Mouse (Mus musculus): ENCODE results near the gene Fsd1l. TPM values are rescaled to one million over a fixed set of nuclear protein-coding genes. Genes with fewer than 3 reads are reported as not detected.
"Not testable (repeated sequence)": the region's sequence is repeated elsewhere in the genome, so short reads cannot be mapped to it uniquely, and the experiment has no call there.

Gene Fsd1l
- polyA plus RNA-seq, 1 experiment from 2014 or later: 3.7 TPM

DNA sequence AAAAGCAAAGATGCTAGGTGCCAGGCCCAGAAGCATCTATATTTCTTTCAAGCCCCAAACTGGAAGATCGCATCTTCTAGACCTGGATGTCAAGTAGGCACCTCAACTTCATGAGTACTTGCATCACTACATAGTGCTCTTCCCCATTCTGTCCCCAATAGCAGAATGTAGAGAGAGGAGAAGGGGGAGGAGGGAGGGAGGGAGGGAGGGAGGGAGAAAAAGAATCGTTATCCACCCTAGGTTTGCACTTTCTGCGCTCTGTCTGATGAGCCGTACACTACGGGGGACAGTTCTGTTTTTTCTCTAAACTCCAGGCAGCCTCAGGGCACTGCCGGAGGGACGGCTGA is 82.4 kb downstream of the Fsd1l start, which contains the start of gene Fktn:
Gene Fktn, plus strand, starts transcription at position 295 of the 347 bp plus-strand sequence.
- no peaks in the 10 kb centered on the region for H3K27me3 ChIP-seq (replicated peaks; ENCODE audit: control insufficient read depth, insufficient read depth, low read length)
- H3K27ac ChIP-seq (ENCODE audit: low read depth, low read length): peak within 1 kb of the TSS; percentile 54; the same call in 1 of the 2 replicates
- H3K4me1 ChIP-seq (replicated peaks; ENCODE audit: control insufficient read depth, insufficient read depth, low read length): no peaks in the 10 kb centered on the region
- peak within 1 kb of the TSS; percentile 84 for H3K9ac ChIP-seq (ENCODE audit: low read depth, low read length)
- peak within 1 kb of the TSS; percentile 86 for H3K4me2 ChIP-seq
- ATAC-seq (replicated peaks; ENCODE audit: low FRiP score): peak; percentile 72
- DNase-seq (ENCODE audit: low spot score): no peak
- no peaks in the 10 kb centered on the region for H3K9me3 ChIP-seq (ENCODE audit: control insufficient read depth, low read length)
- no peaks in the 10 kb centered on the region for H3K36me3 ChIP-seq (ENCODE audit: control insufficient read depth, insufficient read depth, low read length)
- 15% methylated on average over 7 of the region's 7 CpGs for WGBS
- H3K4me3 ChIP-seq (ENCODE audit: low read depth, low read length): peak within 1 kb of the TSS; percentile 81

- peak overlapping the region; percentile 84 for H3K9ac ChIP-seq (ENCODE audit: low read depth, low read length)
- H3K27me3 ChIP-seq (replicated peaks; ENCODE audit: control insufficient read depth, insufficient read depth, low read length): no peaks in the 10 kb centered on the region
- WGBS: 3% methylated on average over 58 of the region's 58 CpGs
- H3K36me3 ChIP-seq (ENCODE audit: control insufficient read depth, insufficient read depth, low read length): no peaks in the 10 kb centered on the region
- DNase-seq (ENCODE audit: low spot score): peak; percentile 87
- peak overlapping the region; percentile 81 for H3K4me3 ChIP-seq (ENCODE audit: low read depth, low read length)
- ATAC-seq (replicated peaks; ENCODE audit: low FRiP score): peak; percentile 88
- no peaks in the 10 kb centered on the region for H3K4me1 ChIP-seq (replicated peaks; ENCODE audit: control insufficient read depth, insufficient read depth, low read length)
- no peaks in the 10 kb centered on the region for H3K9me3 ChIP-seq (ENCODE audit: control insufficient read depth, low read length)
- peak overlapping the region; percentile 54; the same call in 1 of the 2 replicates for H3K27ac ChIP-seq (ENCODE audit: low read depth, low read length)
- peak overlapping the region; percentile 86 for H3K4me2 ChIP-seq
Observed at GRCm38 (mm10) chr4:53714051-53714814, 83.0 kb downstream of the Fsd1l start.

GRCm38 (mm10) chr4:53715977-53716376 is 84.7 kb downstream of the Fsd1l start:
- H3K4me3 ChIP-seq (ENCODE audit: low read depth, low read length): no peak overlapping the region
- H3K4me2 ChIP-seq: no peak overlapping the region
- DNase-seq (ENCODE audit: low spot score) (no peak), ATAC-seq (replicated peaks; ENCODE audit: low FRiP score) (no peak)
- H3K4me1 ChIP-seq (replicated peaks; ENCODE audit: control insufficient read depth, insufficient read depth, low read length): no peaks in the 10 kb centered on the region
- no peak overlapping the region for H3K9ac ChIP-seq (ENCODE audit: low read depth, low read length)
- H3K9me3 ChIP-seq (ENCODE audit: control insufficient read depth, low read length): no peaks in the 10 kb centered on the region
- no peaks in the 10 kb centered on the region for H3K36me3 ChIP-seq (ENCODE audit: control insufficient read depth, insufficient read depth, low read length)
- H3K27ac ChIP-seq (ENCODE audit: low read depth, low read length): no peak overlapping the region
- no peaks in the 10 kb centered on the region for H3K27me3 ChIP-seq (replicated peaks; ENCODE audit: control insufficient read depth, insufficient read depth, low read length)

GRCm38 (mm10) chr4:53717546-53717945 is 86.3 kb downstream of the Fsd1l start:
- Histone ChIP-seq H3K4me1 (replicated peaks; ENCODE audit: control insufficient read depth, insufficient read depth, low read length) (no peaks in the 10 kb centered on the region), H3K36me3 (ENCODE audit: control insufficient read depth, insufficient read depth, low read length) (no peaks in the 10 kb centered on the region), H3K9me3 (ENCODE audit: control insufficient read depth, low read length) (no peaks in the 10 kb centered on the region), H3K27me3 (replicated peaks; ENCODE audit: control insufficient read depth, insufficient read depth, low read length) (no peaks in the 10 kb centered on the region), H3K4me3 (ENCODE audit: low read depth, low read length) (no peak overlapping the region), H3K27ac (ENCODE audit: low read depth, low read length) (no peak overlapping the region), H3K4me2 (no peak overlapping the region), H3K9ac (ENCODE audit: low read depth, low read length) (no peak overlapping the region)
- 71% methylated on average over 4 of the region's 4 CpGs for WGBS
- no peak for DNase-seq (ENCODE audit: low spot score)
- ATAC-seq (replicated peaks; ENCODE audit: low FRiP score): no peak

- H3K27ac ChIP-seq (ENCODE audit: low read depth, low read length): no peak overlapping the region
- no peak for DNase-seq (ENCODE audit: low spot score)
Observed at GRCm38 (mm10) chr4:53718261-53718660, 87.0 kb downstream of the Fsd1l start.

GRCm38 (mm10) chr4:53722506-53722905 is 91.2 kb downstream of the Fsd1l start:
- DNase-seq (ENCODE audit: low spot score) (no peak), ATAC-seq (replicated peaks; ENCODE audit: low FRiP score) (no peak)
- Histone ChIP-seq H3K9ac (ENCODE audit: low read depth, low read length) (no peak overlapping the region), H3K4me2 (no peak overlapping the region), H3K27ac (ENCODE audit: low read depth, low read length) (no peak overlapping the region), H3K4me3 (ENCODE audit: low read depth, low read length) (no peak overlapping the region), H3K4me1 (replicated peaks; ENCODE audit: control insufficient read depth, insufficient read depth, low read length) (no peaks in the 10 kb centered on the region), H3K36me3 (ENCODE audit: control insufficient read depth, insufficient read depth, low read length) (no peaks in the 10 kb centered on the region), H3K27me3 (replicated peaks; ENCODE audit: control insufficient read depth, insufficient read depth, low read length) (no peaks in the 10 kb centered on the region), H3K9me3 (ENCODE audit: control insufficient read depth, low read length) (no peaks in the 10 kb centered on the region)
- 90% methylated on average over 4 of the region's 4 CpGs for WGBS

More at GRCm38 (mm10) chr4:53718261-53718660, 87.0 kb downstream of the Fsd1l start:
- Histone ChIP-seq H3K9ac (ENCODE audit: low read depth, low read length) (no peak overlapping the region), H3K4me3 (ENCODE audit: low read depth, low read length) (no peak overlapping the region), H3K9me3 (ENCODE audit: control insufficient read depth, low read length) (no peaks in the 10 kb centered on the region), H3K4me1 (replicated peaks; ENCODE audit: control insufficient read depth, insufficient read depth, low read length) (no peaks in the 10 kb centered on the region), H3K4me2 (no peak overlapping the region), H3K36me3 (ENCODE audit: control insufficient read depth, insufficient read depth, low read length) (no peaks in the 10 kb centered on the region), H3K27me3 (replicated peaks; ENCODE audit: control insufficient read depth, insufficient read depth, low read length) (no peaks in the 10 kb centered on the region)
- ATAC-seq (replicated peaks; ENCODE audit: low FRiP score): no peak
- WGBS: 72% methylated on average over 5 of the region's 5 CpGs

- not testable (repeated sequence) for H3K9me3 ChIP-seq (ENCODE audit: control insufficient read depth, low read length); H3K4me3 ChIP-seq (ENCODE audit: low read depth, low read length); H3K36me3 ChIP-seq (ENCODE audit: control insufficient read depth, insufficient read depth, low read length); H3K27ac ChIP-seq (ENCODE audit: low read depth, low read length); H3K4me1 ChIP-seq (replicated peaks; ENCODE audit: control insufficient read depth, insufficient read depth, low read length); ATAC-seq (replicated peaks; ENCODE audit: low FRiP score); H3K9ac ChIP-seq (ENCODE audit: low read depth, low read length); H3K4me2 ChIP-seq; H3K27me3 ChIP-seq (replicated peaks; ENCODE audit: control insufficient read depth, insufficient read depth, low read length); DNase-seq (ENCODE audit: low spot score)
- 90% methylated on average over 2 of the region's 2 CpGs for WGBS
Observed at GRCm38 (mm10) chr4:53726100-53726499, 94.8 kb downstream of the Fsd1l start.

DNA sequence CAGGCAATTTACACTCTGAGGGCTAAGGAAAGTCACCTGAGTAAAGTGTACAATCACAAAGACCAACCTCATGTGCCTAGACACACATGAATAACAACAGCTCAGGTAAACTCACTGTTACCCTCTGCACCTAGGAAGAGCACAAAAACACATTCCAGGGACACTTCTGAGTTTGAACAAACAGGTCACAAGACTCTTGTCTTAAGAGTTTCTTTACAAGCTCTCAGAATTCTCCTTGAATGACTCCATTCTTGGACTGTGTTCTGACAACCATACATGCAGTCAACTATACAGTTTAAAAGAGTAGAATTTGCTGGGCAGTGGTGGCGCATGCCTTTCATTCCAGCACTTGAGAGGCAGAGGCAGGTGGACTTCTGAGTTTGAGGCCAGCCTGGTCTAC is 96.8 kb downstream of the Fsd1l start:
- no peak for ATAC-seq (replicated peaks; ENCODE audit: low FRiP score)
- Histone ChIP-seq H3K9ac (ENCODE audit: low read depth, low read length) (no peak overlapping the region), H3K9me3 (ENCODE audit: control insufficient read depth, low read length) (no peaks in the 10 kb centered on the region), H3K4me1 (replicated peaks; ENCODE audit: control insufficient read depth, insufficient read depth, low read length) (no peaks in the 10 kb centered on the region), H3K27me3 (replicated peaks; ENCODE audit: control insufficient read depth, insufficient read depth, low read length) (no peaks in the 10 kb centered on the region), H3K4me2 (no peak overlapping the region), H3K4me3 (ENCODE audit: low read depth, low read length) (no peak overlapping the region), H3K27ac (ENCODE audit: low read depth, low read length) (no peak overlapping the region), H3K36me3 (ENCODE audit: control insufficient read depth, insufficient read depth, low read length) (no peaks in the 10 kb centered on the region)
- WGBS: 97% methylated on average over 1 of the region's 1 CpGs
- no peak for DNase-seq (ENCODE audit: low spot score)

DNA sequence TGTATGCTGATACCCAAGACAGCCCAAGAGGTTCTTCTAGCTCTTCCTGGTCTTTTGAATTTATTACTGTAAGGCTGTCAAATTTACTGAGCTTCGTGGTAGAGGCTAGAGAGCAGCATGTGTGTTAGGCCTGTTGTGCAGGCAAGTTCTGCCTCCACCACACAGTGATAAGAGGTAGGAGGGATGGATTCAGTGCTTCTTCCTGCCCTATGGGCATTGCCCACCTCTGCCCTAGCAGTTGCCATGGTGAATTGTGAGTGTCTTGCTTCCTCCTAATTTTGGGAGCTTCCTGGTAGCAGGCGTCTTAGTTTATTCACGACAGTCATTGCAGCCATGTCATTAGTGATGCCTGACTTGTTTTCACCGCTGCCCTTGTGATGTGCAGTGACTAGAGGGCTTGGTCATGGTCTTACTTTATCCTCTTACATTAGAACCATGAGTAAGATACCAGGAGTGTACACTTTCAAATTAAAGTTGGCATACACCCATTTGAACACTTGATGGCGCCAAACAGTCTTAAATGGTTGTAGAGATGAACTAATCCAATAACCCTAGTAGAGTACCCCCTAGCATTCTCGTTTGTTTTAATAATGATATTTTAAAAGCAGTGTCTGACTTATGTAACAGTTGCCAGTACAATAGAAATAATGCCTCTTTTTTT is 107.8 kb downstream of the Fsd1l start:
- no peaks in the 10 kb centered on the region for H3K27me3 ChIP-seq (replicated peaks; ENCODE audit: control insufficient read depth, insufficient read depth, low read length)
- H3K4me1 ChIP-seq (replicated peaks; ENCODE audit: control insufficient read depth, insufficient read depth, low read length): no peaks in the 10 kb centered on the region
- no peak for DNase-seq (ENCODE audit: low spot score)
- H3K9ac ChIP-seq (ENCODE audit: low read depth, low read length): no peak overlapping the region
- H3K4me3 ChIP-seq (ENCODE audit: low read depth, low read length): no peak overlapping the region
- H3K27ac ChIP-seq (ENCODE audit: low read depth, low read length): no peak overlapping the region
- 47% methylated on average over 6 of the region's 6 CpGs for WGBS
- H3K9me3 ChIP-seq (ENCODE audit: control insufficient read depth, low read length): no peaks in the 10 kb centered on the region
- ATAC-seq (replicated peaks; ENCODE audit: low FRiP score): no peak
- H3K4me2 ChIP-seq: no peak overlapping the region
- no peaks in the 10 kb centered on the region; the same call in 1 of the 2 replicates for H3K36me3 ChIP-seq (ENCODE audit: control insufficient read depth, insufficient read depth, low read length)
